Mouse (Mus musculus) urinary bladder, postnatal 4 days (tissue): ENCODE data around the gene Lrrc45.
"Not testable (repeated sequence)": the region's sequence is repeated elsewhere in the genome, so short reads cannot be mapped to it uniquely, and the experiment has no call there.

Experiments used
- DNase-seq, 2 experiments: peaks; one replicate each; pipeline ENCODE4 v3.0.0; 2021 to 2022; ENCODE audit warnings: low spot score in 2 of 2

Lrrc45 gene

GRCm38 (mm10) chr11:120713580-120714518 is at the start of gene Lrrc45, which contains the start of gene Cenpx:
TSS of gene Lrrc45 (plus strand) at chr11:120713925.
TSS of gene Cenpx (minus strand) at chr11:120713738.
- DNase-seq, result peak; percentile 97

- DNase-seq, result peak in 1 of 2 experiments; percentile 62
Measured at GRCm38 (mm10) chr11:120665406-120665805, 48.3 kb upstream of the Lrrc45 start.

GRCm38 (mm10) chr11:120666617-120667016 is 47.1 kb upstream of the Lrrc45 start:
- no peak for DNase-seq

- peak; percentile 94 to 97 for DNase-seq
Measured at GRCm38 (mm10) chr11:120672687-120673593, 40.8 kb upstream of the Lrrc45 start, which contains the start of gene Aspscr1. TSS of gene Aspscr1 (plus strand) at chr11:120672973.

GRCm38 (mm10) chr11:120673594-120674122 is 40.1 kb upstream of the Lrrc45 start:
- no peak for DNase-seq

- not testable (repeated sequence) for DNase-seq
Measured at GRCm38 (mm10) chr11:120675875-120676274, 37.9 kb upstream of the Lrrc45 start.

- DNase-seq, result no peak
Measured at GRCm38 (mm10) chr11:120676951-120677350, 36.8 kb upstream of the Lrrc45 start.

GRCm38 (mm10) chr11:120679909-120680308 is 33.8 kb upstream of the Lrrc45 start:
- no peak for DNase-seq

GRCm38 (mm10) chr11:120682683-120683082 is 31.0 kb upstream of the Lrrc45 start:
- DNase-seq, result no peak

- DNase-seq, result no peak
Measured at GRCm38 (mm10) chr11:120683536-120683935, 30.2 kb upstream of the Lrrc45 start.

GRCm38 (mm10) chr11:120684086-120684485 is 29.6 kb upstream of the Lrrc45 start:
- no peak for DNase-seq

- no peak for DNase-seq
Measured at GRCm38 (mm10) chr11:120684660-120685059, 29.1 kb upstream of the Lrrc45 start.

- no peak for DNase-seq
Measured at GRCm38 (mm10) chr11:120686650-120687272, 27.0 kb upstream of the Lrrc45 start.

- no peak for DNase-seq
Measured at GRCm38 (mm10) chr11:120689365-120689764, 24.4 kb upstream of the Lrrc45 start.

- no peak for DNase-seq
Measured at GRCm38 (mm10) chr11:120692471-120693011, 21.2 kb upstream of the Lrrc45 start.

GRCm38 (mm10) chr11:120693461-120693860 is 20.3 kb upstream of the Lrrc45 start:
- no peak for DNase-seq

- DNase-seq, result no peak
Measured at GRCm38 (mm10) chr11:120695184-120695583, 18.5 kb upstream of the Lrrc45 start.

GRCm38 (mm10) chr11:120695641-120696040 is 18.1 kb upstream of the Lrrc45 start:
- no peak for DNase-seq

- DNase-seq, result no peak
Measured at GRCm38 (mm10) chr11:120696568-120696967, 17.2 kb upstream of the Lrrc45 start.

- no peak for DNase-seq
Measured at GRCm38 (mm10) chr11:120697741-120698140, 16.0 kb upstream of the Lrrc45 start.
